Mouse (Mus musculus) cerebellum, adult 9-11 months (tissue): ENCODE measurements around the gene Ttc41.
"Not testable (repeated sequence)": the region's sequence is repeated elsewhere in the genome, so short reads cannot be mapped to it uniquely, and the experiment has no call there.

ENCODE experiments used
- DNase-seq: peaks from one replicate; pipeline ENCODE4 v3.0.0; 2022

Ttc41 gene

GRCm38 (mm10) chr10:86705318-86705921 lies at the start of gene Ttc41, which contains the start of gene Hsp90b1:
TSS of gene Ttc41 (plus strand) at chr10:86705811.
TSS of gene Hsp90b1 (minus strand) at chr10:86705509.
- peak; percentile 100 for DNase-seq

- not testable (repeated sequence) for DNase-seq
Observed at GRCm38 (mm10) chr10:86670550-86670949, 35.1 kb upstream of the Ttc41 start.

- DNase-seq = not testable (repeated sequence)
Observed at GRCm38 (mm10) chr10:86684797-86685178, 20.8 kb upstream of the Ttc41 start.

- peak; percentile 90 for DNase-seq
Observed at GRCm38 (mm10) chr10:86685179-86686016, 20.2 kb upstream of the Ttc41 start.

- not testable (repeated sequence) for DNase-seq
Observed at GRCm38 (mm10) chr10:86686017-86686360, 19.6 kb upstream of the Ttc41 start.

- DNase-seq = no peak
Observed at GRCm38 (mm10) chr10:86700251-86700650, 5.4 kb upstream of the Ttc41 start.

- no peak for DNase-seq
Observed at GRCm38 (mm10) chr10:86700973-86701372, 4.6 kb upstream of the Ttc41 start.

- no peak for DNase-seq
Observed at GRCm38 (mm10) chr10:86702312-86702920, 3.2 kb upstream of the Ttc41 start.

- no peak for DNase-seq
Observed at GRCm38 (mm10) chr10:86703375-86703774, 2.2 kb upstream of the Ttc41 start.

DNA sequence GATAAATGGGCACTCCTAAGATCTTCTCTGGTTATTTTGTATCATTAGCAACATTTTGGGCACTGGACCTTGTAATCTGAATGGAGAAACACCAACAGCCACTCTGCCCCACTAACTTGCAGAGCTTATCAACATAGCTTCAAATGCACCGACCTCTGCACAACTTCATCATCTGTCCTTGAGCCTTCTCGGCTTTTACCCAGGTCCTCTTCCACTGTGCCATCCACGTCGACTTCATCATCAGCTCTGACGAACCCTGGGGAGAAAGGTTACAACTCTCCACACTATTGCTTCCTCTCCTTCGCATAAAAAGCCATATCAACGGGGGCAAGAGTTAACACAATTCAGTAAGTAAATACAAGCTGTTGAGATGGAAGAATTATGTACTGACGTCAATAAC lies 1.5 kb upstream of the Ttc41 start:
- no peak for DNase-seq

GRCm38 (mm10) chr10:86704589-86705191 lies 921 bp upstream of the Ttc41 start:
- peak; percentile 78 for DNase-seq

DNA sequence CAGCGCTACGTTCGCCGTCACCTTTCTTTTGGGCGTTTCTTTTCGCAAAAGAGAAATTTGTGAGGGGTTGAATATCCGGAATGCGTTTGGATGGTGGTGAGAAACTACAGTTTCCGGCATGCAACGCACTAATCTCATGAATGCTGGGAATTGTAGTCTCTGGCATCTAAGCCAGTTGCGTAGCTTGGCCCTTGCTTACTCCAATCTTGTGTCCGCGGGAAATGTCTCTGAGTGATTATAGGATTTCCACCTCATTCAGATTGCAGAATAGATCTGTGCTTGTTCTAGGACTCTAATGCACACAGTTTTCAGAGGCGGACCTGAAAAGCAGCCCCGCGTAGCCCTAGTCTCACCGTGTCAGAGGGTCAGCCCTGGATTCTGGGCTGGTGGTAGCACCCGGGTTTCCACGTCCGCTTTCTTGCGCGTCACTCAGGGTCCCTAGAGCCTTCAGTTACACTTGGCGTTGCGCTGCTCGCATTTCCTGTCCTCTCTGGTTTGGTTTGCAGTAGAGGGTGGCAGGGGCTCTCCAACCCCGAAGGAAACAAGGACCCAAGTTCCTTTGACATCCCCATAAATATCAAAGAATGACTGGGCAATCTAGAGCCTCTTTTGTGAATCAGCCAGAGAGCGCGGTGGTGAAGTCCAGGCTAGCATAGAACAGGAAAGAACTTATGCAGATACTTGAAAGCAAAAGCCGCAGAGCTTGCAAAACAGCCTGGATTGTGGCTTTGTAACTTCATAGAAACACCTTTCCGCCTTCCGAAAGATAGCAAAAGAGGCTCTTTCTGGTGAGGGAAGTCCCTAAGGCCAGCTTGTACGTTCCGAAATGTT lies 526 bp downstream of the Ttc41 start:
- no peak for DNase-seq

GRCm38 (mm10) chr10:86707134-86707533 lies 1.5 kb downstream of the Ttc41 start:
- no peak for DNase-seq

DNA sequence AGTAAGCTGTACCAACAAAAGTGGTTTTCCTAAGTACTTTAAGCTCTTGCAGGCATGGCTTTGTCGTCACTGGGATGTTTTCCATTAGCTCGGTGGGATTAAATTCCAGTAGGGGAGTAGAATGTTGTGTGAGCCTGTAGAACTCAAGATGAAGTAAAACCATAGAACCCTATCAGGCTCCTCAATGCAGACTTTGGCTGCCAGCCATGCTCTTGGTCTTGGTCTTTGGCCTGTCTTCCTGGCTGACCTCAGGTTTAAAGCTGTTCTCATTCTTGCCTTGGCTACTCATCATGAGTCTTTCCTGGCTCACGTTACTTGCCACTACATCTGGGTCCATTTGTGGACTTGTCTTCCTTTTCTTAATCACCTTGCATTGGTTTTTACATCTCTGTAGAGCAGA lies 6.5 kb downstream of the Ttc41 start:
- no peak for DNase-seq

DNA sequence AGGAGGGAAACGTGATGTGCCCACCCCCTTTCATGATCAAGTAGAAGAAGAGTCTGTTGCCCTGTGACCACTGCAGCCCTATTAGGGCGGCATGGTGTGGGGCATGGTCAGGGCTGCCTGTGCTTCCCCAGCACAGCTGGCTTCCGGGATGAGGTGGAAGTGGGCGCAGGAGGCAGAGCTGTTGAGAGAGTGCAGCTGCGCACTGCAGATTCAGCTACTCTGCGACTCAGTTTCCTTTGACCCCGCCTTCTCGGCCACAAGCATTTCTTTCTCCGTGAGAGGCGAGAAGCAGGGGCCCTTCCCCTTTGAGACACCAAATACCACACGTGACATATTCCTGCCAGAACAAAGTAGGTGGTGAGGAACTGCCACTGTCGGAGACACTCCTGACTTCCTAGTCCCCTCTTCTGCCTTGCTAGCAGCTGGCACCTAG lies 22.0 kb downstream of the Ttc41 start:
- DNase-seq = no peak

DNA sequence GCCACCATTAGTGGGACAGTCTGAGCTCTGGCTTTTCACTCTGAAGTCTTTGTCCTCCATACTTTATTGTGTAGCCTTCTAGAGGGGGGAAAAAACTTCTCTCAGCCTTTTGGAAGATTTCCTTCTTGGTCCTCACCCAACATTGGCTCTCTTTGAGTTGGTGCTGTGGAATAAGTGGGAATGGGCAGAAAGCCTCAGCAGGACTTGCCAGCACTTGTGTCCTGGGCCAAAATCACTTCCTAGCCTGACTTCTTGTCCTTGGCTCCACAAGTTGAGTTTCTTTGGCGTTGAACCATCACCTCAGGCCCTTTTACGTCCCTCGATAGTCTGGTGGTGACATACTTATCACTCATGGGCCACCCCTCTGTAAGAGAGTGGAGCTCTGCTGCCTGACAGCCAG lies 22.6 kb downstream of the Ttc41 start:
- no peak for DNase-seq

GRCm38 (mm10) chr10:86730823-86731499 lies 25.4 kb downstream of the Ttc41 start:
- DNase-seq = peak; percentile 72

DNA sequence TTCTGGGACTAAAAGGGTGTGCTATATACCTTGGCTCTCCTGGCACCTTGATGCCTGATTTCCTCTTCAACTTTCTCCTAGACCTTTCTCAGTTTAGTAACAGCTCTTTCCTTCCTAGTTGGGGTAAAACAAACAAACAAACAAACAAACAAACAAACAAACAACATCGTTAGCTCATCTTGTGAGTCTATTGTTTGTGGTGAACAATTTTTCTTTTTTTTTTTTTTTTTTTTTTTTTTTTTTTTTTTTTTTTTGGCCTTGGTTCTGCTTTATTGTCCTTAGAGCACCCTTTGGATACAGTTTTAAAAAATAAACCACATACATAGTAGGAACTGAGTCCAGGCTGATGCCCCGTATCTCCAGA lies 25.9 kb downstream of the Ttc41 start:
- no peak for DNase-seq

DNA sequence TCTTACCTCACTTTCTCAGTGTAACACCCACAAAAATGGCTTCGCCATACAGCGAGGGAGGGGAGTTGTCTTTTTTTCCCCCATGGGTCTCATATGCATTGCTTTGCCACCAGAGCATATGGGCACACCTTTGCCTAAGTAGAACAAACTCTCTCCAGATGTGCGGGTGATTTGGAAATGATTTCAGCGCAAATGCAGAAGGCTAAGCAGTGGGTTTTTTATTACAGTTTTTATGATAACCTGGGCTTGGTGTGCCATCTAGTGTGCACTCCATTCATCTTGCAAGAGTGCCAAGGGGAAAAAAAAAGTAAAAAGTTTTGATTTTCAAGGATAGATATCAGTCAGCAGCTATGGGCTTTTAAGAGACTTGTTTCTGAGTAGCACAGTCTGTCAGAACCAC lies 29.4 kb downstream of the Ttc41 start:
- no peak for DNase-seq

GRCm38 (mm10) chr10:86742918-86743317 lies 37.3 kb downstream of the Ttc41 start:
- DNase-seq = no peak

DNA sequence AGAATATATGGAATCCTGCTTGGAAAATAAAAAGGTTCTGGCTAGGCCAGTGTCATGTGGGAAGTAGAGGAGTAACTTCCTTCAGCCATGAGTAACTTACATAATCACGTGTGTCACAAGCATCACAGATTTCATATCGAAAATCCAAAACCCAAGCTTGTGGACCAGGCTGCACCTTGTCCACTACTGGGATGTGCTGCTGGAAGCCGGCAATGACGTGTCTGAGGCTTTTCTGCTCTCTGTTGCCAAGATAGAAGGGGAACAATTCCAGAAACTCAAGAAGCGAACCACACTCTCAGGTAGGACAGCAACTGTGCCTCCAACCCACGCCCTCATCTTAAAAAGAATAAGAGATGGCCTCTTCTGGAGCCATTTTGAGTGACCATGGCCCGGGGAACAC lies 38.7 kb downstream of the Ttc41 start:
- no peak for DNase-seq
